Mouse (Mus musculus) heart, embryonic 14.5 days (tissue): ENCODE measurements around the gene Olfr573-ps1. TPM values are rescaled to one million over a fixed set of nuclear protein-coding genes. Genes with fewer than 3 reads are reported as not detected.

Experiments used
- ATAC-seq: fragments of 200-750 bp; cut with Nextera tagmentation; 2 replicates; pipeline ENCODE4 v1.8.0; 2017; ENCODE audit warnings: low read depth, moderate TSS enrichment; ENCODE audit not compliant: insufficient number of reproducible peaks, insufficient read depth, low FRiP score
- H3K27ac ChIP-seq, 2 experiments: fragments of 200-500 bp in 1 of 2; fragments of 300-500 bp in 1 of 2; sonication (generic) in 1 of 2; replicated peaks in 1 of 2; 2 replicates each; pipeline ENCODE4 v1.5.1; 2012 to 2014; ENCODE audit warnings: low read depth in 2 of 2, low read length in 2 of 2, control low read depth in 1 of 2, mild to moderate bottlenecking in 1 of 2, mixed read lengths in 1 of 2; ENCODE audit not compliant: control insufficient read depth in 1 of 2, insufficient read depth in 1 of 2
- H3K27me3 ChIP-seq: fragments of 300-500 bp; sonication (generic); 2 replicates; pipeline ENCODE4 v1.6.1; 2014; ENCODE audit warnings: mild to moderate bottlenecking, low read length, control low read depth; ENCODE audit not compliant: control insufficient read depth, insufficient read depth
- H3K36me3 ChIP-seq: fragments of 300-500 bp; sonication (generic); 2 replicates; pipeline ENCODE4 v1.6.1; 2014; ENCODE audit warnings: mild to moderate bottlenecking, control low read depth, low read length, mixed read lengths; ENCODE audit not compliant: control insufficient read depth, insufficient read depth
- H3K4me1 ChIP-seq, 2 experiments: fragments of 200-500 bp in 1 of 2; fragments of 300-500 bp in 1 of 2; sonication (generic) in 1 of 2; 2 replicates each; pipeline ENCODE4 v1.6.1; 2012 to 2014; ENCODE audit warnings: low read length in 2 of 2, control low read depth in 1 of 2, mixed read lengths in 1 of 2; ENCODE audit not compliant: control insufficient read depth in 2 of 2, insufficient read depth in 2 of 2
- H3K4me2 ChIP-seq: fragments of 300-500 bp; sonication (generic); 2 replicates; pipeline ENCODE4 v1.6.1; 2014; ENCODE audit warnings: mild to moderate bottlenecking, low read length
- H3K4me3 ChIP-seq, 2 experiments: fragments of 200-500 bp in 1 of 2; fragments of 300-500 bp in 1 of 2; sonication (generic) in 1 of 2; 2 replicates each; pipeline ENCODE4 v1.5.1; 2012 to 2014; ENCODE audit warnings: low read length in 2 of 2, mild to moderate bottlenecking in 2 of 2, control low read depth in 1 of 2, low read depth in 1 of 2, moderate library complexity in 1 of 2; ENCODE audit not compliant: control insufficient read depth in 1 of 2, insufficient read depth in 1 of 2
- H3K9ac ChIP-seq: fragments of 300-500 bp; sonication (generic); 2 replicates; pipeline ENCODE4 v1.6.1; 2014; ENCODE audit warnings: mild to moderate bottlenecking, low read length
- H3K9me3 ChIP-seq: fragments of 300-500 bp; sonication (generic); 2 replicates; pipeline ENCODE4 v1.6.1; 2016; ENCODE audit warnings: low read length, control low read depth; ENCODE audit not compliant: control insufficient read depth
- WGBS: fragments of 180-500 bp; shearing (Covaris S2); extraction: QIAGEN DNeasy Blood & Tissue Kit; methylation state at CpG from one replicate; pipeline ENCODE4 v1.1.7; 2014; 5-methylcytosine and 5-hydroxymethylcytosine counted together
- polyA plus RNA-seq: library from polyadenylated mRNA; unstranded; fragments of >200 nt; fragmentation: Nextera tagmentation; extraction: Ambion mirVana; gene quantifications from 2 replicates; pipeline ENCODE4 v1.2.1, GENCODE M21; 2014

Gene Olfr573-ps1
- polyA plus RNA-seq, result not detected in 2 replicates

DNA sequence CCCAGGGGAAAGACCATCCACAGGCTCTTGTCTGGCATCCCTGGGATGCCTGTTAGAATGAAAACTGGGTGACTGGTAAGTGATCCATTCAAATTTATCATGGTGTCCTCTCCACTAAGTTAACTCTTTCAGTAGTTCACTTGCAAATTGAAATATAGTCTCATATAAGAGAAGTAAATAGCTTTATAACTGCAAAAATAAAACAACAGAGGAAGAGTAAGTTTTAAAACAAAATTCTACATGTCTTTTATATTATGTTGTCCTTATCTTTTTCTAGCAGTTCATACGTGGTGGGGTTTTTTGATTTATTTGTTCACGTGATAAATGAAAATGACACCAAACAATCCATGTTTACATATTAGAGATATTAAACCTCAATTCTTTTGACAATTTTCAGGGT is at the start of gene Olfr573-ps1:
Gene Olfr573-ps1, minus strand, starts transcription at position 101 of the 400 bp plus-strand sequence.
- H3K4me2 ChIP-seq, result no peak within 1 kb of the TSS

DNA sequence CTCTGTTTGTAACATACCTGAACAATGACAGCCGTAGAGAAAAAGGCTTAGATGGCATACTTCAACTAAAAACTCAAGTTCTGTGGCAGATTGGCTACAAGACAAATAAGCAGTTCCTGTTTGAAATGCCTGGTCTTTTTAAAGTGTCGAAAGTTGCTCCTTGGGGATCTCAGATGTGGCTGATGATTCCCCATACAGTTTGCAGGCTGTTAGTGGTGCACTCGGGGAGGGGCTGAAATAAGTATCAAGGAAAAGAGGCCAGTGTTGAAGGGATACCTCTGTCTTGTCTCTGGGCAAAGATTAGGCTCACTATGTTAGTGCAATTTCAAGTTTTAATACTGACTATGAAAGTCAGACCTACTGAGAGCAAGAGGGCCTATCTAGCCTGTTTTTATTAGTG is 46.8 kb upstream of the Olfr573-ps1 start, which contains the start of gene Olfr578:
Gene Olfr578, minus strand, starts transcription at position 101 of the 400 bp plus-strand sequence.
- WGBS, result 38% methylated on average over 3 of the region's 3 CpGs
- Histone ChIP-seq H3K27me3 (no peaks in the 10 kb centered on the region), H3K4me2 (no peak within 1 kb of the TSS), H3K4me3 (no peak within 1 kb of the TSS), H3K4me1 (no peaks in the 10 kb centered on the region), H3K36me3 (no peaks in the 10 kb centered on the region), H3K9ac (no peak within 1 kb of the TSS), H3K9me3 (no peaks in the 10 kb centered on the region), H3K27ac (no peak within 1 kb of the TSS)
- no peak for ATAC-seq

More for the DNA sequence above, at the start of gene Olfr573-ps1:
- ATAC-seq, result no peak
- no peaks in the 10 kb centered on the region for H3K9me3 ChIP-seq
- H3K9ac ChIP-seq, result no peak within 1 kb of the TSS
- H3K4me1 ChIP-seq, result no peaks in the 10 kb centered on the region
- no peaks in the 10 kb centered on the region for H3K27me3 ChIP-seq
- no peak within 1 kb of the TSS for H3K4me3 ChIP-seq
- no peaks in the 10 kb centered on the region for H3K36me3 ChIP-seq
- no peak within 1 kb of the TSS for H3K27ac ChIP-seq
- WGBS, result 84% methylated on average over 2 of the region's 2 CpGs

DNA sequence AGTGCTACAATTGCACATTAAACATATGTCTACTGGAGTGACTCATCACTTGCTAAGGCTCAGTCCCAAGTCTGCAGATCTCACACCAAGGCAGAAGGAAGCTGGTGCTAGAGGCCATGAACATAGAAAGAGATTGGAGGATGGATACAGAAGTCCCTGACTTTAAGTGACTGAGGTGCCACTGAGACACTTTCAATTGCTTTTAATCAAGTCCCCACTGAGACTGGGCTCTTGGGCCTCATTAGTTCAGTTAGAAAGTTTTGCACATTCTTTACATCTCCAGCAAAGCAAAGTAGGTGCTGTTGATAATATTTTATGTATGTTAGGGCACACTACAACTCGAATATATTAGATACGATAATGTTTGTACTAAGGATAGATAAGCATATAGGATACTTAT is 33.5 kb upstream of the Olfr573-ps1 start, which contains the start of gene Olfr577:
Gene Olfr577, minus strand, starts transcription at position 101 of the 400 bp plus-strand sequence.
- Histone ChIP-seq H3K4me1 (no peaks in the 10 kb centered on the region), H3K27ac (no peak within 1 kb of the TSS), H3K9me3 (0 out of 2 replicates have a peak, but pooled peaks cover 5% of the 10 kb centered on the region), H3K27me3 (no peaks in the 10 kb centered on the region), H3K9ac (no peak within 1 kb of the TSS), H3K4me3 (no peak within 1 kb of the TSS), H3K4me2 (no peak within 1 kb of the TSS), H3K36me3 (no peaks in the 10 kb centered on the region)
- 69% methylated on average over 2 of the region's 2 CpGs for WGBS
- ATAC-seq, result no peak

DNA sequence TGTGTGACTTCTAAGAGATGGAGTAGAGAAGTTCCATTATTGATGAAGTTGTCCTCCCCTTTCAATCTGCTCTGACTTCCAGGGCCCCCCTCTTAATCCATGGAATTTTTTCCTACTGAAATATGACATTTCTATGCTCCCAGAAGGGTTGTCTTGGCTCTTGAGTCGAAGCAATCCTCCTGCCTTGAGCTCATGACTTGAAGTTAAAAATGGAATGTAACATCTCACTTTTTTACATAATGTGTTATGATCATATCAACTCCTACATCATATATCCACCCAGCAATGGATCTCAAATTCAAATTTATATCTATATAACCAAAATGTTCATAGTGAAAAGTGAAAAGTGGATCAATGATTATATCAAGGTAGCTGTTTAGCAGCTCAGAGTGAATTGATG is 32.0 kb upstream of the Olfr573-ps1 start:
- Histone ChIP-seq H3K9me3 (no peaks in the 10 kb centered on the region), H3K36me3 (no peaks in the 10 kb centered on the region), H3K4me3 (no peak overlapping the region), H3K4me2 (no peak overlapping the region), H3K9ac (no peak overlapping the region), H3K27me3 (no peaks in the 10 kb centered on the region), H3K4me1 (no peaks in the 10 kb centered on the region), H3K27ac (no peak overlapping the region)
- no peak for ATAC-seq
- 47% methylated on average over 1 of the region's 1 CpGs for WGBS

DNA sequence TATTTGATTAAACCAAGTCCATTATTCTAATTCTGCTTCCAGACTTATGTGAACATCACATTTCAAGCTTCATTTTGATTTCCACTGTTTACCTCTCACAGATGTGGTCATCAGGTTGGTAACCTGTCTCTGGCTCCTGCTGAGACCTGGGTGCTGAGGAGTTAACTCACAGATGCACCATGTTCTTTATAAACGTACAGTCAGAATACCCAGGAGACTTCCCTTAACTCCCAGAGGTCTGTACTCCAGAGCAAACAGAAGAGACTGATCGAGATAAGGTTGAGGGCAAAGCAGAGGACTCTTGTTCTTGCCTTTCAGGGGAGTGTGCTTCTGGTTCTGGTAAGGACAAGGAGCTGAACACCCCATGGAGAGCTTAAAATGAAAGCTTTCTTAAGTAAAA is 20.0 kb upstream of the Olfr573-ps1 start, which contains the start of gene Olfr576:
Gene Olfr576, plus strand, starts transcription at position 301 of the 400 bp plus-strand sequence.
- Histone ChIP-seq H3K27ac (no peak within 1 kb of the TSS), H3K27me3 (no peaks in the 10 kb centered on the region), H3K4me2 (no peak within 1 kb of the TSS), H3K36me3 (no peaks in the 10 kb centered on the region), H3K9me3 (no peaks in the 10 kb centered on the region), H3K4me1 (no peaks in the 10 kb centered on the region), H3K4me3 (no peak within 1 kb of the TSS), H3K9ac (no peak within 1 kb of the TSS)
- no peak for ATAC-seq
- WGBS, result 11% methylated on average over 2 of the region's 2 CpGs

DNA sequence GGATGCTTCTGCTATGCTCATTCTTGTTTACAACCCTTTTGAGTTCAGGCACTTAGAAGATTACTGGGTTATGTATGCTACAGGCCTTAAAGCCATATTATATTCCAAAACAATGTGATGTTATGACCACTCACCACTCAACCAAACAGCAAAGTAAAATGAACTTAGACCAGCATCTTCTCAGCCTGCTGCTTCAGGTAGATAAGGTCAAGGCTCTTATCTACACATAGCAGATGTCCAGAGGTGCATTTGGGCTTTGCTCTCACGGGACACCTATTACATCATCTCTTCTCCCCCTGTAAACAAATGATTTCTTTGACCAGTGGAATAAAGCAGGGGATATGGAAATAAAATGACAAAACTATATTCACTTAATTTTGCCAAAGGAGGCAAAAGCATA is 16.2 kb upstream of the Olfr573-ps1 start, which contains the start of gene Olfr575:
Gene Olfr575, minus strand, starts transcription at position 183 of the 400 bp plus-strand sequence.
- 40% methylated on average over 1 of the region's 1 CpGs for WGBS
- no peak within 1 kb of the TSS for H3K4me3 ChIP-seq
- ATAC-seq, result no peak
- H3K27me3 ChIP-seq, result no peaks in the 10 kb centered on the region
- no peaks in the 10 kb centered on the region for H3K36me3 ChIP-seq
- no peak within 1 kb of the TSS for H3K9ac ChIP-seq
- H3K4me1 ChIP-seq, result no peaks in the 10 kb centered on the region
- H3K27ac ChIP-seq, result no peak within 1 kb of the TSS
- no peaks in the 10 kb centered on the region for H3K9me3 ChIP-seq
- H3K4me2 ChIP-seq, result no peak within 1 kb of the TSS

DNA sequence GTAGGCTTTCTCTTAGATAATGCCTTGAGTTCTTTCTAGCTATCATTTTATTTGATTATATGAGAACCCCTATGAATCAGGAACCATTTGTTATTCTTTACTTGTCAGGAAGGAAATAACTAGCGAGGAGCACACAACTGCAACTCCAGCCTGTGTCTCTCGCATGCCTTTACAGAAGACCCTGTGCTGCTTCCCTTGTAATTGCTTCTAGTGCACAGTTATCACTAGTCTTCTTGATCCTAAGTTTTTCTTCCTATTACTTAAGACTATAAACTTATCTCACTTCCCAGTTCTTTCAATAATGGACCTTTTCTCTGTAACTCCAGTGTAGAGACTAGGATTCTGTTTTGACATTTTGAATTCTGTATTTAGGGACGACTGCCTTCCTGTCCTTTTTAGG is 15.8 kb upstream of the Olfr573-ps1 start:
- H3K4me3 ChIP-seq, result no peak overlapping the region
- ATAC-seq, result no peak
- WGBS, result 59% methylated on average over 3 of the region's 3 CpGs

DNA sequence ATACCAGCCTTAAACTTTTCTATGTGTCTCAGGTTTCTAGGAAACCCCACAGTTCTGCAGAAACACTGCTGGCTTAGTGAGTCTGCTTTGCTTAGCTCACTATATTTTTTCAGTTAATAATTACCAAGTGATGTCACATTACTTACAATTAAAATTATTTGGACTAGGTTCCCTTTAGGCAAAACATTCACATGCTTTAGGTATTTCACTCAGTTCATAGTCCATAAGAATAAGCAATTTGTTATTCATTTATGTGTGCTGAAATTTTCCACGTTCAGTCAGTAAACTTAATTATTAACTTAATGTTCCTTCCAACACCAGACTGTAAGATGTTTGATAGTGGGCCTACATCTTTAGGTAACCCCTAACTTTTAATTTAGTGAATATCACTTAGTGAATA is 8.4 kb upstream of the Olfr573-ps1 start:
- Histone ChIP-seq H3K36me3 (no peaks in the 10 kb centered on the region), H3K4me2 (no peak overlapping the region), H3K27ac (no peak overlapping the region), H3K9me3 (no peaks in the 10 kb centered on the region), H3K27me3 (no peaks in the 10 kb centered on the region), H3K4me1 (no peaks in the 10 kb centered on the region), H3K4me3 (no peak overlapping the region), H3K9ac (no peak overlapping the region)
- no peak for ATAC-seq
- 67% methylated on average over 1 of the region's 1 CpGs for whole genome bisulfite sequencing

More for the DNA sequence above, 15.8 kb upstream of the Olfr573-ps1 start:
- no peaks in the 10 kb centered on the region for H3K36me3 ChIP-seq
- H3K4me2 ChIP-seq, result no peak overlapping the region
- no peaks in the 10 kb centered on the region for H3K4me1 ChIP-seq
- H3K9ac ChIP-seq, result no peak overlapping the region
- H3K27ac ChIP-seq, result no peak overlapping the region
- no peaks in the 10 kb centered on the region for H3K9me3 ChIP-seq
- H3K27me3 ChIP-seq, result no peaks in the 10 kb centered on the region
